Mouse (Mus musculus): ENCODE results near the gene Nup214. TPM values are rescaled to one million over a fixed set of nuclear protein-coding genes. Genes with fewer than 3 reads are reported as not detected.

Nup214 gene
- total RNA-seq, 1 experiment from 2014 or later: 43.6 TPM

- no peak for ATAC-seq (replicated peaks; ENCODE audit: insufficient number of reproducible peaks, low FRiP score, low TSS enrichment, poor library complexity, severe bottlenecking)
Measured at GRCm38 (mm10) chr2:31961791-31962222, 12.4 kb upstream of the Nup214 start.

GRCm38 (mm10) chr2:31962501-31963224, 11.6 kb upstream of the Nup214 start:
- ATAC-seq (replicated peaks; ENCODE audit: insufficient number of reproducible peaks, low FRiP score, low TSS enrichment, poor library complexity, severe bottlenecking): no peak

GRCm38 (mm10) chr2:31963491-31963890, 10.7 kb upstream of the Nup214 start:
- ATAC-seq (replicated peaks; ENCODE audit: insufficient number of reproducible peaks, low FRiP score, low TSS enrichment, poor library complexity, severe bottlenecking): no peak

GRCm38 (mm10) chr2:31964191-31964590, 10.0 kb upstream of the Nup214 start:
- ATAC-seq (replicated peaks; ENCODE audit: insufficient number of reproducible peaks, low FRiP score, low TSS enrichment, poor library complexity, severe bottlenecking): no peak

GRCm38 (mm10) chr2:31965110-31965509, 9.1 kb upstream of the Nup214 start:
- ATAC-seq (replicated peaks; ENCODE audit: insufficient number of reproducible peaks, low FRiP score, low TSS enrichment, poor library complexity, severe bottlenecking): no peak

GRCm38 (mm10) chr2:31966801-31967200, 7.4 kb upstream of the Nup214 start:
- ATAC-seq (replicated peaks; ENCODE audit: insufficient number of reproducible peaks, low FRiP score, low TSS enrichment, poor library complexity, severe bottlenecking): no peak

- ATAC-seq (replicated peaks; ENCODE audit: insufficient number of reproducible peaks, low FRiP score, low TSS enrichment, poor library complexity, severe bottlenecking): no peak
Measured at GRCm38 (mm10) chr2:31972589-31972988, 1.6 kb upstream of the Nup214 start.

GRCm38 (mm10) chr2:31974809-31975371, 654 bp downstream of the Nup214 start:
- no peak for ATAC-seq (replicated peaks; ENCODE audit: insufficient number of reproducible peaks, low FRiP score, low TSS enrichment, poor library complexity, severe bottlenecking)

GRCm38 (mm10) chr2:31987774-31988173, 13.5 kb downstream of the Nup214 start:
- ATAC-seq (replicated peaks; ENCODE audit: insufficient number of reproducible peaks, low FRiP score, low TSS enrichment, poor library complexity, severe bottlenecking): no peak

GRCm38 (mm10) chr2:31990961-31991360, 16.7 kb downstream of the Nup214 start:
- ATAC-seq (replicated peaks; ENCODE audit: insufficient number of reproducible peaks, low FRiP score, low TSS enrichment, poor library complexity, severe bottlenecking): no peak

- ATAC-seq (replicated peaks; ENCODE audit: insufficient number of reproducible peaks, low FRiP score, low TSS enrichment, poor library complexity, severe bottlenecking): no peak
Measured at GRCm38 (mm10) chr2:31994896-31995295, 20.7 kb downstream of the Nup214 start.

- ATAC-seq (replicated peaks; ENCODE audit: insufficient number of reproducible peaks, low FRiP score, low TSS enrichment, poor library complexity, severe bottlenecking): no peak
Measured at GRCm38 (mm10) chr2:31996060-31996459, 21.8 kb downstream of the Nup214 start.

GRCm38 (mm10) chr2:31997539-31997938, 23.3 kb downstream of the Nup214 start:
- no peak for ATAC-seq (replicated peaks; ENCODE audit: insufficient number of reproducible peaks, low FRiP score, low TSS enrichment, poor library complexity, severe bottlenecking)

GRCm38 (mm10) chr2:31998443-31998842, 24.2 kb downstream of the Nup214 start:
- ATAC-seq (replicated peaks; ENCODE audit: insufficient number of reproducible peaks, low FRiP score, low TSS enrichment, poor library complexity, severe bottlenecking): no peak

- no peak for ATAC-seq (replicated peaks; ENCODE audit: insufficient number of reproducible peaks, low FRiP score, low TSS enrichment, poor library complexity, severe bottlenecking)
Measured at GRCm38 (mm10) chr2:32008311-32008710, 34.1 kb downstream of the Nup214 start.

GRCm38 (mm10) chr2:32008716-32009115, 34.5 kb downstream of the Nup214 start:
- no peak for ATAC-seq (replicated peaks; ENCODE audit: insufficient number of reproducible peaks, low FRiP score, low TSS enrichment, poor library complexity, severe bottlenecking)

GRCm38 (mm10) chr2:32019704-32020103, 45.5 kb downstream of the Nup214 start:
- no peak for ATAC-seq (replicated peaks; ENCODE audit: insufficient number of reproducible peaks, low FRiP score, low TSS enrichment, poor library complexity, severe bottlenecking)

- no peak for ATAC-seq (replicated peaks; ENCODE audit: insufficient number of reproducible peaks, low FRiP score, low TSS enrichment, poor library complexity, severe bottlenecking)
Measured at GRCm38 (mm10) chr2:32020229-32020628, 46.0 kb downstream of the Nup214 start.

- no peak for ATAC-seq (replicated peaks; ENCODE audit: insufficient number of reproducible peaks, low FRiP score, low TSS enrichment, poor library complexity, severe bottlenecking)
Measured at GRCm38 (mm10) chr2:32024372-32024771, 50.1 kb downstream of the Nup214 start.

- ATAC-seq (replicated peaks; ENCODE audit: insufficient number of reproducible peaks, low FRiP score, low TSS enrichment, poor library complexity, severe bottlenecking): no peak
Measured at GRCm38 (mm10) chr2:32029636-32030035, 55.4 kb downstream of the Nup214 start.
